Mouse (Mus musculus): ENCODE measurements around the gene Prss45. TPM values are rescaled to one million over a fixed set of nuclear protein-coding genes. Genes with fewer than 3 reads are reported as not detected.
A peak's percentile ranks its signal among the peaks of the same experiment; 100 is the strongest.

The Prss45 gene
- total RNA-seq, 2 experiments from 2014 or later, result 0.45 TPM; not detected in 1

GRCm38 (mm10) chr9:110858523-110858922 lies 24.1 kb downstream of the Prss45 start:
- DNase-seq, result no peak

GRCm38 (mm10) chr9:110858967-110859596 lies 24.7 kb downstream of the Prss45 start:
- DNase-seq, result no peak

GRCm38 (mm10) chr9:110871030-110871429 lies 36.6 kb downstream of the Prss45 start:
- peak; percentile 69 for DNase-seq

- DNase-seq, result peak; percentile 57
Measured at GRCm38 (mm10) chr9:110873681-110874659, 39.6 kb downstream of the Prss45 start.

- no peak for DNase-seq
Measured at GRCm38 (mm10) chr9:110874660-110875191, 40.3 kb downstream of the Prss45 start.

- no peak for DNase-seq
Measured at GRCm38 (mm10) chr9:110875288-110875695, 40.9 kb downstream of the Prss45 start.

- DNase-seq, result no peak
Measured at GRCm38 (mm10) chr9:110877353-110877752, 43.0 kb downstream of the Prss45 start.

- DNase-seq, result peak; percentile 88
Measured at GRCm38 (mm10) chr9:110877888-110878287, 43.5 kb downstream of the Prss45 start.

- no peak for DNase-seq
Measured at GRCm38 (mm10) chr9:110879191-110879920, 45.0 kb downstream of the Prss45 start, which contains the start of gene Als2cl. Gene Als2cl, plus strand, starts transcription at chr9:110879870.

- peak; percentile 83 for DNase-seq
Measured at GRCm38 (mm10) chr9:110879998-110880561, 45.7 kb downstream of the Prss45 start, which contains the start of gene Tmie. Gene Tmie, minus strand, starts transcription at chr9:110880113.

- DNase-seq, result no peak
Measured at GRCm38 (mm10) chr9:110880772-110881171, 46.4 kb downstream of the Prss45 start.

- peak; percentile 37 for DNase-seq
Measured at GRCm38 (mm10) chr9:110881953-110882352, 47.6 kb downstream of the Prss45 start.

GRCm38 (mm10) chr9:110887388-110888303 lies 53.3 kb downstream of the Prss45 start:
- no peak for DNase-seq

- DNase-seq, result no peak
Measured at GRCm38 (mm10) chr9:110888935-110889334, 54.5 kb downstream of the Prss45 start.

GRCm38 (mm10) chr9:110890026-110890783 lies 55.8 kb downstream of the Prss45 start:
- no peak for DNase-seq

Other genes with a start within 250 kb of the Prss45 start
- 1 to 10 TPM; 4.2 to 4.6 TPM for gene Nradd, start 210.1 kb upstream of the Prss45 start, total RNA-seq (2021)
- gene Nbeal2, start 180.4 kb upstream of the Prss45 start, total RNA-seq (2021), result 1 to 10 TPM; 7.4 to 8.6 TPM
- gene Ccdc12, start 178.1 kb upstream of the Prss45 start, total RNA-seq (2021), result 10 to 100 TPM; 79.8 to 88.6 TPM
- 1,000 to 10,000 TPM; 8,328 to 9,816 TPM for gene Myl3, start 92.7 kb upstream of the Prss45 start, total RNA-seq (2021)
- gene Pth1r, start 87.4 kb upstream of the Prss45 start, total RNA-seq (2021), result 10 to 100 TPM; 16.4 to 19.3 TPM
- gene Prss42, start 36.4 kb upstream of the Prss45 start, total RNA-seq (2021), result not detected
- gene Prss44, start 20.6 kb upstream of the Prss45 start, total RNA-seq (2021), result not detected
- not detected for gene Prss43, start 7.9 kb upstream of the Prss45 start, total RNA-seq (2021)
- not detected for gene Prss46, start 9.9 kb downstream of the Prss45 start, total RNA-seq (2021)
- gene Prss50, start 23.4 kb downstream of the Prss45 start, total RNA-seq (2021), result not detected
- 10 to 100 TPM; 14.4 to 16.3 TPM for gene Als2cl, start 45.3 kb downstream of the Prss45 start, total RNA-seq (2021)
- under 1 TPM; 0.43 to 0.45 TPM for gene Tmie, start 45.5 kb downstream of the Prss45 start, total RNA-seq (2021)
- not detected for gene Fam240a, start 82.3 kb downstream of the Prss45 start, total RNA-seq (2021)
- not detected for gene Tdgf1, start 111.6 kb downstream of the Prss45 start, total RNA-seq (2021)
- 10 to 100 TPM; 15.4 to 16.6 TPM for gene Lrrc2, start 117.0 kb downstream of the Prss45 start, total RNA-seq (2021)
- gene Rtp3, start 156.0 kb downstream of the Prss45 start, total RNA-seq (2021), result 1 to 10 TPM; 1.6 to 1.7 TPM
- 1 to 10 TPM; 2.7 to 3.3 TPM for gene Ltf, start 184.7 kb downstream of the Prss45 start, total RNA-seq (2021)
- 1 to 10 TPM; 5.4 to 6.7 TPM for gene Ccrl2, start 222.9 kb downstream of the Prss45 start, total RNA-seq (2021)

All from heart, postnatal 4 days (tissue).